Comparison of ENCODE assay signal across 21 mouse cellular contexts in the genomic region with DNA sequence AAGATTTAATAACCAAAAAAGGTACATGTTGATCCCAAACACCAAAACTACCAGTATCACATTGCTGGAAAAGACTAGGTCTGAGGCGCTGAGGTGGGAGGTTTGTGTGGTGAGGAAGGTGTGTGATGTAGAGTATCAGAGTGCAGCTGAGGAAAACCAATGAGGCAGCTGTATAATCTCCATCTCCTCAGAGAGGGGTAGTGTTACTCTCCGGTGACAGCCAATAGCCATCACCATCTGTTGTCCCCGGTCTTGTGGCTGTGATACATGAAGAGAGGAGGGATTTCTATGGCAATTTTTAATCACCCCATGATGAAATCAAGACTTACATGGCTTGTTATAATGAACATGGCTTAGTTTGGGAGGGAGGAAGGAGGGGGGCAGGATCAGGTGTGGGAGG. TPM values are rescaled to one million over a fixed set of nuclear protein-coding genes. Genes with fewer than 3 reads are reported as not detected.
DNase-seq lines count a peak whose midpoint lies in the region; ATAC-seq lines count a peak whose summit lies in the region.
"Had no signal": no experiment of that assay in that cellular context is flagged by ENCODE, and none has a peak within 500 bp of the region (broad histone marks: within the 10 kb centered on the region; RNA-seq: fewer than 3 reads in every experiment).

No protein-coding gene starts in this region.

- H3K4me2 ChIP-seq in embryonic facial prominence, embryonic 14.5 days (ENCODE audit: low read depth, low read length): no peak overlapping the region
- H3K4me2 ChIP-seq in midbrain, embryonic 11.5 days: no peak overlapping the region
- no peak overlapping the region for H3K4me2 ChIP-seq in midbrain, embryonic 16.5 days (ENCODE audit: low read length)

- 60% methylated on average over 3 of the region's 3 CpGs for WGBS in embryonic facial prominence, embryonic 14.5 days
- WGBS in embryonic facial prominence, embryonic 10.5 days: 85% methylated on average over 3 of the region's 3 CpGs
- 85% methylated on average over 3 of the region's 3 CpGs for WGBS in midbrain, embryonic 11.5 days
- WGBS in midbrain, embryonic 16.5 days: 81% methylated on average over 3 of the region's 3 CpGs

- H3K4me3 ChIP-seq in embryonic facial prominence, embryonic 14.5 days (ENCODE audit: low read depth, low read length): no peak overlapping the region
- no peak overlapping the region for H3K4me3 ChIP-seq in embryonic facial prominence, embryonic 10.5 days
- H3K4me3 ChIP-seq in midbrain, embryonic 11.5 days (ENCODE audit: low read depth, low read length): no peak overlapping the region
- no peak overlapping the region for H3K4me3 ChIP-seq in midbrain, embryonic 16.5 days (ENCODE audit: low read depth, low read length)

- H3K36me3 ChIP-seq in embryonic facial prominence, embryonic 14.5 days (ENCODE audit: control insufficient read depth, insufficient read depth, low read length): no peaks in the 10 kb centered on the region
- H3K36me3 ChIP-seq in embryonic facial prominence, embryonic 10.5 days (replicated peaks): no peaks in the 10 kb centered on the region
- H3K36me3 ChIP-seq in midbrain, embryonic 11.5 days (ENCODE audit: control insufficient read depth, insufficient read depth, low read length): no peaks in the 10 kb centered on the region
- H3K36me3 ChIP-seq in midbrain, embryonic 16.5 days (ENCODE audit: control insufficient read depth, insufficient read depth, low read length): no peaks in the 10 kb centered on the region
- H3K36me3 ChIP-seq: G1E had no signal

- no peaks in the 10 kb centered on the region for H3K27me3 ChIP-seq in embryonic facial prominence, embryonic 14.5 days (replicated peaks; ENCODE audit: control insufficient read depth, insufficient read depth, low read length)
- H3K27me3 ChIP-seq in embryonic facial prominence, embryonic 10.5 days (replicated peaks; ENCODE audit: low read depth, poor library complexity, severe bottlenecking): no peaks in the 10 kb centered on the region
- no peaks in the 10 kb centered on the region for H3K27me3 ChIP-seq in midbrain, embryonic 11.5 days (ENCODE audit: control insufficient read depth, insufficient read depth, low read length)
- no peaks in the 10 kb centered on the region for H3K27me3 ChIP-seq in midbrain, embryonic 16.5 days (ENCODE audit: control insufficient read depth, insufficient read depth, low read depth, low read length)
- H3K27me3 ChIP-seq: CH12.LX, Patski had no signal

- H3K9me3 ChIP-seq in embryonic facial prominence, embryonic 14.5 days (ENCODE audit: control insufficient read depth, low read length): no peaks in the 10 kb centered on the region
- H3K9me3 ChIP-seq in embryonic facial prominence, embryonic 10.5 days: no peaks in the 10 kb centered on the region
- no peaks in the 10 kb centered on the region for H3K9me3 ChIP-seq in midbrain, embryonic 11.5 days (ENCODE audit: control insufficient read depth, low read length)
- H3K9me3 ChIP-seq in midbrain, embryonic 16.5 days (replicated peaks; ENCODE audit: control insufficient read depth, low read length, poor library complexity, severe bottlenecking): no peaks in the 10 kb centered on the region
- H3K9me3 ChIP-seq: G1E had no signal

- ATAC-seq in embryonic facial prominence, embryonic 14.5 days (ENCODE audit: low read depth): peak; percentile 92
- no peak for ATAC-seq in midbrain, embryonic 11.5 days (ENCODE audit: low FRiP score)
- ATAC-seq in midbrain, embryonic 16.5 days: no peak
- ATAC-seq: activated CD4-positive, CD25-positive, alpha-beta regulatory T cell, adult 4 months; CD4-positive, CD25-positive, alpha-beta regulatory T cell, adult 4 months; Patski had no signal

- no peak overlapping the region for H3K27ac ChIP-seq in embryonic facial prominence, embryonic 14.5 days (replicated peaks; ENCODE audit: low read depth, low read length)
- H3K27ac ChIP-seq in embryonic facial prominence, embryonic 10.5 days (replicated peaks): no peak overlapping the region
- H3K27ac ChIP-seq in midbrain, embryonic 11.5 days (ENCODE audit: low read depth, low read length): no peak overlapping the region
- H3K27ac ChIP-seq in midbrain, embryonic 16.5 days (ENCODE audit: low read length): no peak overlapping the region

- no peak overlapping the region for H3K9ac ChIP-seq in embryonic facial prominence, embryonic 14.5 days (ENCODE audit: low read depth, low read length)
- no peak overlapping the region for H3K9ac ChIP-seq in midbrain, embryonic 11.5 days (ENCODE audit: low read length)
- no peak overlapping the region for H3K9ac ChIP-seq in midbrain, embryonic 16.5 days (ENCODE audit: low read depth, low read length)

- no peak for DNase-seq in embryonic facial prominence, embryonic 14.5 days (ENCODE audit: low spot score)
- no peak for DNase-seq in embryonic facial prominence, embryonic 10.5 days (ENCODE audit: low spot score)
- DNase-seq in midbrain, embryonic 11.5 days (ENCODE audit: low spot score, missing footprints): peak; percentile 28
- DNase-seq: adrenal gland, adult 2 months; adrenal gland, adult 8-10 months; adrenal gland, postnatal 10 days; adrenal gland, postnatal 14 days; adrenal gland, postnatal 25 days; adrenal gland, postnatal 36 days; B cell, adult 2 months; cerebellum, adult 11 months; cerebellum, adult 11-12 months; cerebellum, adult 18-20 months had no signal

- no peaks in the 10 kb centered on the region for H3K4me1 ChIP-seq in embryonic facial prominence, embryonic 14.5 days (ENCODE audit: control insufficient read depth, insufficient read depth, low read length)
- no peaks in the 10 kb centered on the region for H3K4me1 ChIP-seq in embryonic facial prominence, embryonic 10.5 days
- no peaks in the 10 kb centered on the region for H3K4me1 ChIP-seq in midbrain, embryonic 11.5 days (ENCODE audit: control insufficient read depth, insufficient read depth, low read length)
- no peaks in the 10 kb centered on the region for H3K4me1 ChIP-seq in midbrain, embryonic 16.5 days (ENCODE audit: control insufficient read depth, insufficient read depth, low read length)

RNA-seq across cellular contexts. Expression of gene Gm281, which starts 20.5 kb away (rescaled TPM):
- polyA plus RNA-seq in embryonic facial prominence, embryonic 14.5 days (2014; fragmentation: Nextera tagmentation; extraction: Ambion mirVana): 0.49 TPM in 1 of 2 replicates, not detected in the other
- polyA plus RNA-seq in embryonic facial prominence, embryonic 10.5 days (2016; fragmentation: Nextera tagmentation; extraction: Ambion mirVana): not detected in 2 replicates
- not detected in 2 replicates for polyA plus RNA-seq in midbrain, embryonic 11.5 days (2014; fragmentation: Nextera tagmentation; extraction: Ambion mirVana)
- not detected in 2 replicates for polyA plus RNA-seq in midbrain, embryonic 16.5 days (2015; fragmentation: Nextera tagmentation; extraction: Ambion mirVana)
- polyA plus RNA-seq: activated CD4-positive, CD25-positive, alpha-beta regulatory T cell, adult 4 months; adrenal gland, adult 2 months; brain, embryonic 14.5 days; C2C12; CD4-positive, CD25-positive, alpha-beta regulatory T cell, adult 4 months; G1E; Patski had no signal
